Mouse (Mus musculus) liver, embryonic 13.5 days (tissue): Measurements from ENCODE around the gene Apol11b. TPM values are rescaled to one million over a fixed set of nuclear protein-coding genes. Genes with fewer than 3 reads are reported as not detected.
A peak's percentile ranks its signal among the peaks of the same experiment; 100 is the strongest.
"Not testable (repeated sequence)": the region's sequence is repeated elsewhere in the genome, so short reads cannot be mapped to it uniquely, and the experiment has no call there.

Experiments
- ATAC-seq: fragments of 200-750 bp; cut with Nextera tagmentation; 2 replicates; pipeline ENCODE4 v1.8.0; 2017; ENCODE audit warnings: low read depth, mild to moderate bottlenecking, moderate number of reproducible peaks, moderate library complexity
- DNase-seq: peaks from one replicate; pipeline ENCODE4 v3.0.0; 2022
- H3K27ac ChIP-seq: fragments of 300-500 bp; sonication (generic); 2 replicates; pipeline ENCODE4 v1.5.1; 2015; ENCODE audit warnings: moderate library complexity, mild to moderate bottlenecking, inconsistent platforms
- H3K27me3 ChIP-seq: fragments of 300-500 bp; sonication (generic); 2 replicates; pipeline ENCODE4 v1.6.1; 2015; ENCODE audit warnings: mild to moderate bottlenecking, inconsistent platforms
- H3K36me3 ChIP-seq: fragments of 300-500 bp; sonication (generic); 2 replicates; pipeline ENCODE4 v1.6.1; 2015; ENCODE audit warnings: mild to moderate bottlenecking, inconsistent platforms
- H3K4me1 ChIP-seq: fragments of 300-500 bp; sonication (generic); replicated peaks from 2 replicates; pipeline ENCODE4 v1.6.1; 2015; ENCODE audit warnings: inconsistent platforms
- H3K4me2 ChIP-seq: fragments of 300-500 bp; sonication (generic); 2 replicates; pipeline ENCODE4 v1.6.1; 2015; ENCODE audit warnings: inconsistent platforms, mild to moderate bottlenecking, moderate library complexity
- H3K4me3 ChIP-seq: fragments of 300-500 bp; sonication (generic); replicated peaks from 2 replicates; pipeline ENCODE4 v1.5.1; 2015; ENCODE audit warnings: mild to moderate bottlenecking, inconsistent platforms
- H3K9ac ChIP-seq: fragments of 300-500 bp; sonication (generic); 2 replicates; pipeline ENCODE4 v1.6.1; 2015; ENCODE audit warnings: mild to moderate bottlenecking, inconsistent platforms
- H3K9me3 ChIP-seq: fragments of 300-500 bp; sonication (generic); replicated peaks from 2 replicates; pipeline ENCODE4 v1.6.1; 2016; ENCODE audit warnings: inconsistent platforms
- WGBS: fragments of 180-500 bp; shearing (Covaris S2); methylation state at CpG from one replicate; pipeline ENCODE4 v1.1.7; 2015; ENCODE audit not compliant: insufficient replicate concordance; 5-methylcytosine and 5-hydroxymethylcytosine counted together
- polyA plus RNA-seq: library from polyadenylated mRNA; unstranded; fragments of >200 nt; fragmentation: Nextera tagmentation; extraction: Ambion mirVana; gene quantifications from 2 replicates; pipeline ENCODE4 v1.2.1, GENCODE M21; 2015

Apol11b gene
- polyA plus RNA-seq, result 10.6 and 12.5 TPM in 2 replicates

DNA sequence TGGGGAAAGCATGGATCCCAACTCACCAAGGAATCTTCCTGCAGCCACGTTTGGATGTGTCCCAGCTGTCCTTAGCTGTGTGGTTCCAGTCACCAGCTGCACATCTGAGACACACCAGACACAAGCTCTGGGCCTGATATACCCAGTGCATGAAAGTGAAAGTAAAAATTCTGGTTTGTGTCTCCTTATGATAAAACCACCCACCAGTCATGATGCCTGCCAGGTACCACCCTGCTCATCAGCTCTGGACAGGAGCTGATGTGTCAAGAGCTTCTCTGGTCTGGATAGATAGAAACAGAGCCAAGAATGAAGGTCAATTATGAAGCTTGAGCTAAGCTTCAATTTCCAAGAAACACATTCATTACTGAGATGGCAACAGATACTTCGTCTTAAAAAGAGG lies at the start of gene Apol11b:
Gene Apol11b (minus strand): TSS at position 111 of the 400 bp plus-strand sequence.
- not testable (repeated sequence) for H3K4me1 ChIP-seq, H3K4me3 ChIP-seq, H3K36me3 ChIP-seq, H3K9me3 ChIP-seq, H3K27me3 ChIP-seq, H3K9ac ChIP-seq, H3K4me2 ChIP-seq, H3K27ac ChIP-seq, DNase-seq
- WGBS, result 43% methylated on average over 2 of the region's 2 CpGs
- ATAC-seq, result peak; percentile 63

DNA sequence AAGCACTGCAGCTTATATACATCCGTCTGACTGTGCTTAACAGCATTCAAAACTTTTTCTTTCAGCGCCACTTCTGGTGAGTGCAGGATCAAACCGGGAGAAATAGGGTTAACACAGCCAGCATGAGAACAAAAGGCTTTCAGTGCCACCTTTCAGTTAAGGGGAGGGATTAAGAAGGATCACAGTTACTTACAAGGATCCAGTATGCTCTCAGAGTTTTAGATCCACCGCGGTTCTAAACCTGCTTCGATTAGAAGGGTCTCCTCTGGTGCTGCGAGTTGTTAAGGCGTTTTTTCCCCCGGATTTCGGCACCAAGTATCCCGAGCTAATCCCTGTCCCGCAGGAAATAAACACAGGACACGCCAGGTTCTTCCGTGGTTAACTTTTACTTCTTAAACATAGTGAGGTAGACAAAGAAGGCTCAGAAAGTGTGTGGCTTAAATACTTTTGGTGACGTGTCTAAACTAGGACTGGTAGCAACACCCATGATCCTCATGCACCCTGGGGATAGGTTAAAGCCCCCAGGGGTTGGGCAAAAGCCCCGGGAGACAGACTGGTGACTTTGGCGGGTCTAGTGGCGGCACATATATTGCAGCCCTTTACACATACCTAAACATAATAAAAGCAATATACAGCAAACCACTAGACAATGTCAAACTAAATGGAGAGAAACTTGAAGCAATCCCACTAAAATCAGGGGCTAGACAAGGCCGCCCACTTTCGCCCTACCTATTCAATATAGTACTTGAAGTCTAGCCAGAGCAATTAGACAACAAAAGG lies 48.6 kb upstream of the Apol11b start:
- not testable (repeated sequence) for H3K27me3 ChIP-seq, H3K9ac ChIP-seq, H3K4me3 ChIP-seq, H3K36me3 ChIP-seq, H3K9me3 ChIP-seq, ATAC-seq, H3K27ac ChIP-seq, DNase-seq, H3K4me1 ChIP-seq, H3K4me2 ChIP-seq
- WGBS, result 10% methylated on average over 19 of the region's 20 CpGs

- ATAC-seq, H3K27me3 ChIP-seq, H3K4me1 ChIP-seq, H3K4me2 ChIP-seq, H3K36me3 ChIP-seq, H3K4me3 ChIP-seq, H3K27ac ChIP-seq, H3K9ac ChIP-seq, H3K9me3 ChIP-seq: not testable (repeated sequence)
- 13% methylated on average over 11 of the region's 11 CpGs for WGBS
- DNase-seq, result peak; percentile 10
Observed at GRCm38 (mm10) chr15:77683944-77684343, 40.9 kb upstream of the Apol11b start.

DNA sequence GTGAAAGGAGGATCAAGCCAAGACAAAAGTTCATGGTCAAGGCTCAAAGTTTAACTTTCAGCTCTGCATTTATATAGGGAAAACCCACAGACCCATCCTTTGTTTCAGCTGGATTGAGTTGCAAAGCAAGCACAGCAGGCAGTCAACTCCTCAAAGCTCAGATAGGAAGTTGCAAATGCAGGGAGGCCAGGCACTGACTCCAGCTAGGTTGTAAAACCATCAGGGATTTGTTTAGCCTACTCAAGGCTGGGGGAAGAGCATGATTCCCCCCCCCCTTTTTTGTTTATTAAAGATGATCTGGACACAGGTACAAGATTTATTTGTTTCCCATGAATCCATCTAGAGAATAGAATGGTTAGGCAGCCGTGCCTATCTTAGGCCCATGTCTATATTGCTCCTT lies 31.0 kb upstream of the Apol11b start:
- H3K9ac ChIP-seq, H3K36me3 ChIP-seq, H3K9me3 ChIP-seq, H3K4me1 ChIP-seq, ATAC-seq, H3K27me3 ChIP-seq, DNase-seq, H3K4me3 ChIP-seq, H3K27ac ChIP-seq, H3K4me2 ChIP-seq: not testable (repeated sequence)
- WGBS, result 65% methylated on average over 1 of the region's 1 CpGs

DNA sequence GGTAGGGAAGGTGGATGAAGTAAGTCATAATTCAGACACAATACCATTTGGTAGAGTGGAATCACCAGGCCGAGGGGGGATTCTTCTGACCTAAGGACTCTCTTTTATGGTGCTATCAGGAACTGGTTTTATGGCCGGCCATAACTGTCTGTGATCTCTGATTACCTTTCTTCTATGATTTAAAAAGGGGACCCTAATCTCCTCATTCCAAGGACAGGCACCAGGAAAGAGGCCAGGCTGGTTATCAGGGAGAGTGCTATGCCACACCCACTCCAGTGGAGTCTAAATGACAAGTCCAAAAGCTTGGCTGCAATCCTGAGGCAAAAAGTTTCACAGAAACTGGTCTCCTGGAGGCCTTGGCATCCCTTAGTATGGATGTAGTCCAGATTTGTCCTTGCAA lies 18.8 kb upstream of the Apol11b start:
- not testable (repeated sequence) for H3K4me3 ChIP-seq, H3K9ac ChIP-seq, H3K4me1 ChIP-seq, DNase-seq, H3K27me3 ChIP-seq, ATAC-seq, H3K4me2 ChIP-seq, H3K9me3 ChIP-seq, H3K36me3 ChIP-seq, H3K27ac ChIP-seq
- 54% methylated on average over 2 of the region's 2 CpGs for WGBS

DNA sequence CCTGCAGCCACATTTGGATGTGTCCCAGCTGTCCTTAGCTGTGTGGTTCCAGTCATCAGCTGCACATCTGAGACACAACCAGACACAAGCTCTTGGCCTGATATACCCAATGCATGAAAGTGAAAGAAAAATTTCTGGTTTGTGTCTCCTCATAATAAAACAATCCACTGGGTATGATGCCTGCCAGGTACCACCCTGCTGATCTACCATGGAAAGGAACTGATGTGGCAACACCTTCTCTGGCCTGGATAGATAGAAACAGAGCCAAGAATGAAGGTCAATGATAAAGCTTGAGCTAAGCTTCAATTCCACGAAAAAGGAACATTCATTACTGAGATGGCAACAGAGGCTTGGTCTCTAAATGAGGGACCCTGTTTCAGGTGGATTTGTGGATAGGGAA lies 16.7 kb upstream of the Apol11b start:
- H3K4me2 ChIP-seq, H3K9ac ChIP-seq, H3K36me3 ChIP-seq, H3K27ac ChIP-seq, H3K4me3 ChIP-seq, H3K9me3 ChIP-seq, H3K27me3 ChIP-seq, DNase-seq, H3K4me1 ChIP-seq, ATAC-seq: not testable (repeated sequence)
- WGBS, result 47% methylated on average over 1 of the region's 1 CpGs

GRCm38 (mm10) chr15:77651143-77651542 lies 8.1 kb upstream of the Apol11b start:
- H3K4me3 ChIP-seq, result not testable (repeated sequence)

DNA sequence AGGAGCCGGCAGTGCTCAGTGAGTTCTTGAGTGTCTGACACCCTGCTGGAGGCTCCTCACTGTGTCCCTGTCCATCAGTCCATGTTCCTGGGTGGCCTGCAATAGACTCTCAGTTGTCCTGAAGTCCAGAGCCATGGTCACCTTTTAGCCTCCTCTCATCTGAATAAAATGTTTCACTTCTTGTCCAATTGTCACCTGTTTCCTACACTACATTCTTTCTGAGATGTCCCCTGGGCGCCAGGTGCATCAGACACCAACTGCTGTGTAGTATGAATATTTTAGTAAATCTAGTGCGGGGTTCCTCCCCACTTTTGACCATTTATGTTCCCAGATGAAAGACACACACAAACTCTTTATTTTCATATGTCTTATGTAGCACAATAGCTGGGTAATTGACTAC lies 13.3 kb downstream of the Apol11b start:
- not testable (repeated sequence) for DNase-seq, H3K27me3 ChIP-seq, H3K4me3 ChIP-seq, H3K4me1 ChIP-seq, H3K4me2 ChIP-seq, H3K36me3 ChIP-seq, ATAC-seq, H3K27ac ChIP-seq, H3K9me3 ChIP-seq, H3K9ac ChIP-seq
- 54% methylated on average over 3 of the region's 3 CpGs for WGBS

More at GRCm38 (mm10) chr15:77651143-77651542, 8.1 kb upstream of the Apol11b start:
- not testable (repeated sequence) for DNase-seq, ATAC-seq, H3K36me3 ChIP-seq, H3K27ac ChIP-seq, H3K4me2 ChIP-seq, H3K9me3 ChIP-seq, H3K27me3 ChIP-seq, H3K4me1 ChIP-seq, H3K9ac ChIP-seq

DNA sequence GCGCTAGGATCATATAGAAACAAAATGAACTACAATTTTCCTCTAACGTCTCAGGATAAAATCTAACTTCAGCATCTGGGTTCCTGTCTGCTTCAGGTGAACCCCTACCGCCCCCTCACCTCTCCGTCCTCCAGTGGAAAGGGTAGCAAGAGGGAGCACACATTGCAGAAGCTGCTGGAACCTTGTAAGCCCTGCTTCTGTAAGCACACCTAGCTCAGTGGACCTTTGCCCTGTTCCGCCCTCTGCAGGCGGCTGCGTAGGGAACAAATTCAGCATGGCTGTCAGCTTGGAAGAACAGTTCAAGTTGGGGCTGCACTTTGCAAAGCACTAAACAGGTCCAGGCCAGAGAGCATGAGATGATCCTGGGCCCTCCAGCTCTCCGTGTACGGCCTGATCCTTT lies 14.4 kb downstream of the Apol11b start:
- ATAC-seq, H3K9ac ChIP-seq: not testable (repeated sequence)

DNA sequence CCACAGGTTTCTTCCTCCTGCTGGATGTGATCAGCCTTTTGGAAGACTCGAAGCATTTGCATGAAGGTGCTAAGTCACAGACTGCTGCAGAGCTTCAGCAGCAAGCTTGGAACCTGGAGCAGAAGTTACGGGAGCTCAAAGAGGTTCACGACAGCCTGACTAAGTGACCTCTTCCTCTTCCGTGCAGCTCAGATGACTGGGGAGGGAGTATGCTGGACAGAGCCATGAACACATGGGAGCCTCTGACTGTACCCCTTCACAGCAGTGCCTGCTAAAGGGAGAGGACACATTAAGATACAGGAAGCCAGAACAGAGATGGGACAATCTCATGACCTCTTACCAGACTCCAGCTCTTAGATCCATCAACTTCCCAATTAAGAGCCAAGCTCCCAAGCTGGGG lies 16.6 kb downstream of the Apol11b start:
- H3K27me3 ChIP-seq, H3K4me2 ChIP-seq, H3K36me3 ChIP-seq, H3K4me3 ChIP-seq, H3K9ac ChIP-seq, H3K9me3 ChIP-seq, ATAC-seq, H3K4me1 ChIP-seq, DNase-seq, H3K27ac ChIP-seq: not testable (repeated sequence)
- WGBS, result 41% methylated on average over 4 of the region's 4 CpGs

More for the DNA sequence above, 14.4 kb downstream of the Apol11b start:
- not testable (repeated sequence) for H3K9me3 ChIP-seq, H3K27ac ChIP-seq, DNase-seq, H3K36me3 ChIP-seq, H3K4me1 ChIP-seq, H3K27me3 ChIP-seq, H3K4me2 ChIP-seq, H3K4me3 ChIP-seq
- 51% methylated on average over 9 of the region's 9 CpGs for WGBS

DNA sequence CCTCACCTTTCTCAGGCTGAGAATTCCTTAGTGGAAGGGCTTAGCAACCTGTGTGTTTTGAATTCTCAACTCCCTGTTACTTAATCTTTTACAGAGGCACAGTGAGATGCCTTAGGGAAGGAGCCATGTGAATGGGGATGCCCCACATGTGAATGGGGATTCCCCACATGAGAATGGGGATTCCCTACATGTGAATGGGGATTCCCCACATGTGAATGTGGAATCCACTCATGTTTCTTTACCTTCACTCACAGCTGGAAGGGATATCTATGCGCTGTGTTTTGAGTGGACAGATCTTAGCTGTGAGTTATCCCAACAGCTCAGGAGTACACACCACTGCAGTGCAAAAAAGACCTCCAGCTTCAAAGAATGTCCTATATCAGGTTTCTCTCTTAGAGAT lies 18.4 kb downstream of the Apol11b start:
- 74% methylated on average over 1 of the region's 1 CpGs for WGBS
- no peak for ATAC-seq

GRCm38 (mm10) chr15:77606069-77606468 lies 37.0 kb downstream of the Apol11b start:
- Histone ChIP-seq H3K4me2 (no peak overlapping the region), H3K27ac (no peak overlapping the region), H3K27me3 (no peaks in the 10 kb centered on the region), H3K9ac (no peak overlapping the region), H3K36me3 (no peaks in the 10 kb centered on the region), H3K4me1 (no peaks in the 10 kb centered on the region), H3K9me3 (no peaks in the 10 kb centered on the region), H3K4me3 (no peak overlapping the region)
- ATAC-seq, result no peak
- DNase-seq, result no peak
- 72% methylated on average over 3 of the region's 3 CpGs for WGBS

More for the DNA sequence above, 18.4 kb downstream of the Apol11b start:
- no peaks in the 10 kb centered on the region for H3K36me3 ChIP-seq
- no peak overlapping the region for H3K4me2 ChIP-seq
- DNase-seq, result no peak
- no peak overlapping the region for H3K4me3 ChIP-seq
- no peaks in the 10 kb centered on the region for H3K4me1 ChIP-seq
- no peak overlapping the region for H3K9ac ChIP-seq
- no peaks in the 10 kb centered on the region for H3K9me3 ChIP-seq
- H3K27ac ChIP-seq, result no peak overlapping the region
- no peaks in the 10 kb centered on the region for H3K27me3 ChIP-seq
